Mouse (Mus musculus) kidney, embryonic 15.5 days (tissue): ENCODE results near the gene Sec23b. TPM values are rescaled to one million over a fixed set of nuclear protein-coding genes. Genes with fewer than 3 reads are reported as not detected.

Experiments
- microRNA-seq: library from miRNA; unstranded; fragments of <30 nt; microRNA quantifications from one replicate; pipeline ENCODE4, GENCODE M21; 2016
- polyA plus RNA-seq: library from polyadenylated mRNA; unstranded; fragments of >200 nt; fragmentation: Nextera tagmentation; extraction: Ambion mirVana; gene quantifications from 2 replicates; pipeline ENCODE4 v1.2.1, GENCODE M21; 2015

The Sec23b gene
- polyA plus RNA-seq, 1 experiment from 2014 or later = 108 TPM

Small RNA genes lying within 50 kb of the gene (microRNA-seq; reads per million reads assigned to microRNA genes)
- not detected for gene Gm24823

Other genes with a start within 250 kb of the Sec23b start
- gene Ovol2, start 224.1 kb upstream of the Sec23b start, polyA plus RNA-seq = 1.0 and 1.5 TPM in 2 replicates
- gene Kat14, start 187.2 kb upstream of the Sec23b start, polyA plus RNA-seq = 48.5 and 50.3 TPM in 2 replicates
- gene Pet117, start 187.2 kb upstream of the Sec23b start, polyA plus RNA-seq = 3.1 and 4.5 TPM in 2 replicates
- 0.91 and 1.2 TPM in 2 replicates for gene Dzank1, start 28.8 kb upstream of the Sec23b start, polyA plus RNA-seq
- gene Polr3f, start 28.5 kb upstream of the Sec23b start, polyA plus RNA-seq = 26.1 and 30.0 TPM in 2 replicates
- 78.2 and 80.7 TPM in 2 replicates for gene Rbbp9, start 5.4 kb upstream of the Sec23b start, polyA plus RNA-seq
- 39.4 and 42.4 TPM in 2 replicates for gene Smim26, start 37.8 kb downstream of the Sec23b start, polyA plus RNA-seq
- 47.3 and 48.1 TPM in 2 replicates for gene Dtd1, start 43.7 kb downstream of the Sec23b start, polyA plus RNA-seq